Mouse (Mus musculus) E14TG2a.4 (cell line): ENCODE measurements around the gene Rnf38.

ENCODE experiments used
- CTCF ChIP-seq: conservative IDR thresholded peaks from 2 replicates; pipeline ENCODE4 v1.5.1; 2014; ENCODE audit warnings: low read length
- NANOG ChIP-seq: IDR thresholded peaks from 2 replicates; pipeline ENCODE4 v1.6.1; 2014; ENCODE audit warnings: borderline replicate concordance, low read length, mixed read lengths
- POU5F1 ChIP-seq: IDR thresholded peaks from 2 replicates; pipeline ENCODE4 v1.6.1; 2014; ENCODE audit warnings: low read length, borderline replicate concordance

- TF ChIP-seq CTCF (no peak), POU5F1 (no peak), NANOG (no peak)
Measured at GRCm38 (mm10) chr4:44281597-44282265, 48.1 kb upstream of the Rnf38 start.
